Comparison of ENCODE assay signal across 30 mouse cellular contexts in genomic region chr1:51553738-51554137, GRCm38 (mm10).
DNase-seq lines count a peak whose midpoint lies in the region; ATAC-seq and TF ChIP-seq lines count a peak whose summit lies in the region.
"Had no signal": no experiment of that assay in that cellular context is flagged by ENCODE, and none has a peak within 500 bp of the region (broad histone marks: within the 10 kb centered on the region; RNA-seq: fewer than 3 reads in every experiment).

No protein-coding gene starts in this region.

- H3K4me1 ChIP-seq in liver, embryonic 12.5 days: no peaks in the 10 kb centered on the region
- no peaks in the 10 kb centered on the region for H3K4me1 ChIP-seq in liver, embryonic 11.5 days (replicated peaks; ENCODE audit: control insufficient read depth, insufficient read depth, low read length)
- H3K4me1 ChIP-seq in liver, postnatal 0 days (ENCODE audit: insufficient read depth): no peaks in the 10 kb centered on the region
- H3K4me1 ChIP-seq in kidney, embryonic 15.5 days: no peaks in the 10 kb centered on the region
- H3K4me1 ChIP-seq in kidney, embryonic 16.5 days (ENCODE audit: insufficient read depth, low read length): no peaks in the 10 kb centered on the region
- H3K4me1 ChIP-seq in embryonic facial prominence, embryonic 10.5 days: 0 out of 2 replicates have a peak, but pooled peaks cover 3% of the 10 kb centered on the region
- H3K4me1 ChIP-seq: embryonic facial prominence, embryonic 15.5 days; forebrain, embryonic 12.5 days; heart, embryonic 12.5 days; lung, embryonic 15.5 days; megakaryocyte, embryonic 14.5 days; midbrain, embryonic 13.5 days; neural tube, embryonic 13.5 days; stomach, embryonic 15.5 days had no signal

- H3K27ac ChIP-seq in liver, embryonic 12.5 days: no peak overlapping the region
- no peak overlapping the region for H3K27ac ChIP-seq in liver, embryonic 11.5 days (ENCODE audit: low read depth, low read length)
- no peak overlapping the region for H3K27ac ChIP-seq in liver, postnatal 0 days (ENCODE audit: low read depth)
- H3K27ac ChIP-seq in kidney, embryonic 15.5 days: no peak overlapping the region
- H3K27ac ChIP-seq in kidney, embryonic 16.5 days (ENCODE audit: low read length): no peak overlapping the region
- H3K27ac ChIP-seq in embryonic facial prominence, embryonic 10.5 days (replicated peaks): no peak overlapping the region
- H3K27ac ChIP-seq: embryonic facial prominence, embryonic 15.5 days; forebrain, embryonic 12.5 days; heart, adult 2 months; hindbrain, embryonic 14.5 days; lung, embryonic 15.5 days; midbrain, embryonic 13.5 days; neural tube, embryonic 13.5 days; stomach, embryonic 15.5 days had no signal

- H3K4me3 ChIP-seq in liver, embryonic 12.5 days: no peak overlapping the region
- no peak overlapping the region for H3K4me3 ChIP-seq in liver, embryonic 11.5 days (ENCODE audit: low read depth, low read length)
- no peak overlapping the region for H3K4me3 ChIP-seq in liver, postnatal 0 days (ENCODE audit: low read depth, low read length)
- H3K4me3 ChIP-seq in kidney, embryonic 15.5 days (replicated peaks): no peak overlapping the region
- H3K4me3 ChIP-seq in kidney, embryonic 16.5 days (ENCODE audit: low read length): no peak overlapping the region
- H3K4me3 ChIP-seq in embryonic facial prominence, embryonic 10.5 days: no peak overlapping the region
- H3K4me3 ChIP-seq: embryonic facial prominence, embryonic 15.5 days; forebrain, embryonic 12.5 days; heart, adult 2 months; heart, embryonic 12.5 days; lung, embryonic 15.5 days; megakaryocyte, embryonic 14.5 days; midbrain, embryonic 13.5 days; neural tube, embryonic 13.5 days; stomach, embryonic 15.5 days had no signal

- H3K9ac ChIP-seq in liver, embryonic 12.5 days: no peak overlapping the region
- no peak overlapping the region for H3K9ac ChIP-seq in liver, embryonic 11.5 days (ENCODE audit: low read depth, low read length)
- no peak overlapping the region for H3K9ac ChIP-seq in liver, postnatal 0 days (replicated peaks)
- H3K9ac ChIP-seq in kidney, embryonic 15.5 days: no peak overlapping the region
- H3K9ac ChIP-seq in kidney, embryonic 16.5 days (replicated peaks; ENCODE audit: low read length): no peak overlapping the region
- H3K9ac ChIP-seq: embryonic facial prominence, embryonic 15.5 days; forebrain, embryonic 12.5 days; heart, embryonic 12.5 days; hindbrain, embryonic 14.5 days; lung, embryonic 15.5 days; midbrain, embryonic 13.5 days; neural tube, embryonic 13.5 days; stomach, embryonic 15.5 days had no signal

- WGBS in liver, embryonic 12.5 days (ENCODE audit: insufficient replicate concordance): 36% methylated on average over 6 of the region's 6 CpGs
- WGBS in liver, embryonic 11.5 days: 50% methylated on average over 6 of the region's 6 CpGs
- 44% methylated on average over 6 of the region's 6 CpGs for WGBS in liver, postnatal 0 days (ENCODE audit: insufficient replicate concordance)
- WGBS in kidney, embryonic 15.5 days: 69% methylated on average over 6 of the region's 6 CpGs
- WGBS in kidney, embryonic 16.5 days: 60% methylated on average over 6 of the region's 6 CpGs
- WGBS in embryonic facial prominence, embryonic 10.5 days: 78% methylated on average over 6 of the region's 6 CpGs

- no peak for TF ChIP-seq CTCF in liver, postnatal 0 days (IDR thresholded peaks at IDR 0.05; ENCODE audit: low read depth)

- intact Hi-C loops in heart, postnatal 25 days (cut with DNase I): no loop called here

- H3K9me3 ChIP-seq in liver, embryonic 12.5 days (replicated peaks): no peaks in the 10 kb centered on the region
- H3K9me3 ChIP-seq in liver, embryonic 11.5 days (ENCODE audit: control insufficient read depth, low read length): no peaks in the 10 kb centered on the region
- no peaks in the 10 kb centered on the region for H3K9me3 ChIP-seq in liver, postnatal 0 days (ENCODE audit: low read length)
- no peaks in the 10 kb centered on the region for H3K9me3 ChIP-seq in kidney, embryonic 15.5 days (replicated peaks)
- no peaks in the 10 kb centered on the region for H3K9me3 ChIP-seq in kidney, embryonic 16.5 days (ENCODE audit: low read length)
- H3K9me3 ChIP-seq in embryonic facial prominence, embryonic 10.5 days: no peaks in the 10 kb centered on the region
- H3K9me3 ChIP-seq: embryonic facial prominence, embryonic 15.5 days; forebrain, embryonic 12.5 days; heart, embryonic 12.5 days; lung, embryonic 15.5 days; megakaryocyte, embryonic 14.5 days; neural tube, embryonic 13.5 days; stomach, embryonic 15.5 days had no signal

- H3K4me2 ChIP-seq in liver, embryonic 12.5 days: no peak overlapping the region
- no peak overlapping the region for H3K4me2 ChIP-seq in liver, embryonic 11.5 days
- no peak overlapping the region for H3K4me2 ChIP-seq in liver, postnatal 0 days (ENCODE audit: low read depth, low read length)
- no peak overlapping the region for H3K4me2 ChIP-seq in kidney, embryonic 15.5 days
- no peak overlapping the region for H3K4me2 ChIP-seq in kidney, embryonic 16.5 days (replicated peaks; ENCODE audit: low read depth, low read length)
- H3K4me2 ChIP-seq: embryonic facial prominence, embryonic 15.5 days; forebrain, embryonic 12.5 days; heart, embryonic 12.5 days; hindbrain, embryonic 14.5 days; lung, embryonic 15.5 days; midbrain, embryonic 13.5 days; neural tube, embryonic 13.5 days; stomach, embryonic 15.5 days had no signal

- H3K27me3 ChIP-seq in liver, embryonic 12.5 days (replicated peaks): no peaks in the 10 kb centered on the region
- no peaks in the 10 kb centered on the region for H3K27me3 ChIP-seq in liver, embryonic 11.5 days (replicated peaks; ENCODE audit: control insufficient read depth, insufficient read depth, low read length)
- no peaks in the 10 kb centered on the region for H3K27me3 ChIP-seq in liver, postnatal 0 days (ENCODE audit: insufficient read depth, low read length)
- H3K27me3 ChIP-seq in kidney, embryonic 15.5 days: no peaks in the 10 kb centered on the region
- H3K27me3 ChIP-seq in kidney, embryonic 16.5 days (ENCODE audit: insufficient read depth, low read length): no peaks in the 10 kb centered on the region
- no peaks in the 10 kb centered on the region for H3K27me3 ChIP-seq in embryonic facial prominence, embryonic 10.5 days (replicated peaks; ENCODE audit: low read depth, poor library complexity, severe bottlenecking)
- H3K27me3 ChIP-seq: embryonic facial prominence, embryonic 15.5 days; forebrain, embryonic 12.5 days; heart, embryonic 12.5 days; lung, embryonic 15.5 days; megakaryocyte, embryonic 14.5 days; midbrain, embryonic 13.5 days; neural tube, embryonic 13.5 days; Patski; stomach, embryonic 15.5 days had no signal

- DNase-seq in liver, embryonic 11.5 days (ENCODE audit: low spot score): no peak
- peak; percentile 38 for DNase-seq in induced T-regulatory cell, adult 2 months (ENCODE audit: low read depth)
- no peak for DNase-seq in liver, postnatal 0 days
- DNase-seq in heart, postnatal 25 days (ENCODE audit: low spot score): no peak
- DNase-seq in embryonic facial prominence, embryonic 10.5 days (ENCODE audit: low spot score): no peak
- DNase-seq: adrenal gland, postnatal 25 days; cerebellum, adult 11-12 months; cerebellum, postnatal 10 days; gastrocnemius, postnatal 25 days; heart, adult 2 months; kidney, adult 11 months; kidney, postnatal 36 days; left cerebral cortex, postnatal 4 days; retina, postnatal 1 day; right cerebral cortex, postnatal 14 days; thymus, postnatal 14 days had no signal

- no peaks in the 10 kb centered on the region for H3K36me3 ChIP-seq in liver, embryonic 12.5 days
- no peaks in the 10 kb centered on the region for H3K36me3 ChIP-seq in liver, embryonic 11.5 days (ENCODE audit: control insufficient read depth, insufficient read depth, low read length)
- H3K36me3 ChIP-seq in liver, postnatal 0 days (replicated peaks; ENCODE audit: insufficient read depth, low read length): no peaks in the 10 kb centered on the region
- H3K36me3 ChIP-seq in kidney, embryonic 15.5 days: no peaks in the 10 kb centered on the region
- H3K36me3 ChIP-seq in kidney, embryonic 16.5 days (ENCODE audit: insufficient read depth, low read length): no peaks in the 10 kb centered on the region
- no peaks in the 10 kb centered on the region for H3K36me3 ChIP-seq in embryonic facial prominence, embryonic 10.5 days (replicated peaks)
- H3K36me3 ChIP-seq: embryonic facial prominence, embryonic 15.5 days; forebrain, embryonic 12.5 days; heart, embryonic 12.5 days; lung, embryonic 15.5 days; midbrain, embryonic 13.5 days; neural tube, embryonic 13.5 days; stomach, embryonic 15.5 days had no signal

- ATAC-seq in liver, embryonic 12.5 days: 0 out of 2 replicates have a peak, but pooled peaks have one; percentile 46
- ATAC-seq in liver, embryonic 11.5 days (replicated peaks; ENCODE audit: low FRiP score): no peak
- peak; percentile 48; the same call in 1 of the 2 replicates for ATAC-seq in liver, postnatal 0 days
- no peak for ATAC-seq in kidney, embryonic 15.5 days (replicated peaks; ENCODE audit: low FRiP score)
- no peak for ATAC-seq in kidney, embryonic 16.5 days (ENCODE audit: low FRiP score, low TSS enrichment)
- ATAC-seq: inflammation-experienced regulatory T-cells, adult 6 months; midbrain, embryonic 13.5 days; Patski had no signal

- no peak for TF ChIP-seq EP300 in liver, postnatal 0 days (IDR thresholded peaks at IDR 0.05; ENCODE audit: low read depth)

Comparison
In these comparisons a context has a peak if more than half of its experiments do, and no peak if none do; other contexts are left out.
1. ATAC-seq: peak in liver, embryonic 12.5 days (single experiment) and liver, postnatal 0 days (single experiment); none in liver, embryonic 11.5 days (single experiment), kidney, embryonic 15.5 days (single experiment) and kidney, embryonic 16.5 days (single experiment).